Mouse (Mus musculus) kidney, postnatal 0 days (tissue): Measurements from ENCODE around the gene Vwa5b1. TPM values are rescaled to one million over a fixed set of nuclear protein-coding genes. Genes with fewer than 3 reads are reported as not detected.

Experiments
- ATAC-seq: fragments of 200-750 bp; cut with Nextera tagmentation; replicated peaks from 2 replicates; pipeline ENCODE4 v1.8.0; 2017; ENCODE audit warnings: low read depth, moderate number of reproducible peaks, moderate TSS enrichment, moderate library complexity; ENCODE audit not compliant: low FRiP score
- DNase-seq: peaks from one replicate; pipeline ENCODE4 v3.0.0-alpha.2; 2016; ENCODE audit warnings: low spot score
- H3K27ac ChIP-seq: fragments of 300-500 bp; sonication (generic); 2 replicates; pipeline ENCODE4 v1.5.1; 2014; ENCODE audit warnings: mild to moderate bottlenecking
- H3K27me3 ChIP-seq: fragments of 300-500 bp; sonication (generic); 2 replicates; pipeline ENCODE4 v1.6.1; 2014; ENCODE audit warnings: low read length, mixed read lengths; ENCODE audit not compliant: insufficient read depth
- H3K36me3 ChIP-seq: fragments of 300-500 bp; sonication (generic); 2 replicates; pipeline ENCODE4 v1.6.1; 2014; ENCODE audit warnings: low read length, mixed read lengths; ENCODE audit not compliant: insufficient read depth
- H3K4me1 ChIP-seq: fragments of 300-500 bp; sonication (generic); replicated peaks from 2 replicates; pipeline ENCODE4 v1.6.1; 2014; ENCODE audit warnings: antibody characterized with exemption, low read length, mixed read lengths; ENCODE audit not compliant: insufficient read depth
- H3K4me2 ChIP-seq: fragments of 300-500 bp; sonication (generic); 2 replicates; pipeline ENCODE4 v1.6.1; 2014; ENCODE audit warnings: mild to moderate bottlenecking, low read length, moderate library complexity, mixed read lengths
- H3K4me3 ChIP-seq: fragments of 300-500 bp; sonication (generic); replicated peaks from 2 replicates; pipeline ENCODE4 v1.5.1; 2014; ENCODE audit warnings: low read depth, low read length
- H3K9ac ChIP-seq: fragments of 300-500 bp; sonication (generic); 2 replicates; pipeline ENCODE4 v1.6.1; 2014; ENCODE audit warnings: low read depth, low read length
- H3K9me3 ChIP-seq: fragments of 300-500 bp; sonication (generic); replicated peaks from 2 replicates; pipeline ENCODE4 v1.6.1; 2016; ENCODE audit warnings: low read length, inconsistent platforms, mixed read lengths
- CTCF ChIP-seq: IDR thresholded peaks from 2 replicates; pipeline ENCODE4 v1.5.1; 2016; ENCODE audit warnings: antibody characterized with exemption, low read depth, mild to moderate bottlenecking, moderate library complexity
- WGBS: fragments of 180-500 bp; shearing (Covaris S2); extraction: QIAGEN DNeasy Blood & Tissue Kit; methylation state at CpG from one replicate; pipeline ENCODE4 v1.1.7; 2014; 5-methylcytosine and 5-hydroxymethylcytosine counted together
- polyA plus RNA-seq: library from polyadenylated mRNA; unstranded; fragments of >200 nt; fragmentation: Nextera tagmentation; extraction: Ambion mirVana; gene quantifications from 2 replicates; pipeline ENCODE4 v1.2.1, GENCODE M21; 2015

Gene Vwa5b1
- polyA plus RNA-seq, 1 experiment from 2014 or later: 0.11 TPM

DNA sequence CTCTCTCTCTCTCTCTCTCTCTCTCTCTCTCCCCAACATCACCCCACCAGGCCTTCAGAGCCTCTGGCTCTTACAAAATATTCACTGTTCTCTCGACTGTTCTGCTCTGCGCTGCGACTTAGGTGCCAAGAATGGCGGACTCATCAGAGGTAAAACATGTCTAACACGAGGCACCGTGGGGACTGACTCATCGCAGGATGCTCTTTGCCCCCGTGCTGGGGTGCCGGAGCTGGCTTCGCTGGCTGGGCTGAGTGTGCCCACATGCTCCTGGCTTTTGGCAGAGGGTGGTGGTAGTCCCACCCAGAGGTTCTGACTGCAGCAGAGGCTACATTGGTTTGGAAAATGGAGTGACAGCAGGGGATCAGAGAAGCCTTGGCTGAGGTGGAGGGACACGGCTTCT is 89.4 kb downstream of the Vwa5b1 start:
- H3K27ac ChIP-seq: no peak overlapping the region
- TF ChIP-seq CTCF: no peak
- 71% methylated on average over 11 of the region's 11 CpGs for WGBS
- H3K4me1 ChIP-seq: no peaks in the 10 kb centered on the region
- H3K4me2 ChIP-seq: no peak overlapping the region
- ATAC-seq (no peak), DNase-seq (no peak)
- no peaks in the 10 kb centered on the region for H3K36me3 ChIP-seq
- H3K9ac ChIP-seq: no peak overlapping the region
- no peak overlapping the region for H3K4me3 ChIP-seq
- H3K9me3 ChIP-seq: no peaks in the 10 kb centered on the region
- H3K27me3 ChIP-seq: no peaks in the 10 kb centered on the region

DNA sequence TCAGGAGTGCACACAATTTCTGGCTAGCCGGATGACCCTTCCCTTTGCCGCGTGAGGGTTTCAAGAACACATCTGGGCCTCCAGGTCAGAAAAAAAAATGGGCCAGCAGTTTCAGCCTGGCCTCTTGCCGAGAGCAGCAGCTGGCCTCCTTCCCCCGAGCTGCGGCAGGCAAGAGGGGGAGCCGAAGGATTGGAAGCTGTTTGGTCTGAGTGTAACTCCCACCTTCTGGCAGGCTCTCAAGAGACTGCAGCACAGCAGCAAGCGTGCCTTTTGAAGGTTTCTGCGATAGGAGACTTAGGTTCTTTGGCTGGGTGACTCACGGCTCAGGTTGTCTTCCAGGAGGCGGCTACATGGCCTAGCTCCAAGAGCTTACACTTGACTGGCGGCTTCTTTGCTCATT is 92.5 kb downstream of the Vwa5b1 start:
- Histone ChIP-seq H3K4me3 (no peak overlapping the region), H3K27ac (peak overlapping the region; percentile 15; the same call in 1 of the 2 replicates), H3K9me3 (no peaks in the 10 kb centered on the region), H3K9ac (no peak overlapping the region), H3K27me3 (no peaks in the 10 kb centered on the region), H3K4me1 (no peaks in the 10 kb centered on the region), H3K4me2 (no peak overlapping the region), H3K36me3 (no peaks in the 10 kb centered on the region)
- WGBS: 36% methylated on average over 12 of the region's 12 CpGs
- TF ChIP-seq CTCF: no peak
- ATAC-seq (no peak), DNase-seq (peak; percentile 86)

GRCm38 (mm10) chr4:138538084-138538449 is 97.6 kb downstream of the Vwa5b1 start:
- TF ChIP-seq CTCF: no peak
- no peaks in the 10 kb centered on the region for H3K27me3 ChIP-seq
- DNase-seq (no peak), ATAC-seq (no peak)
- 73% methylated on average over 4 of the region's 4 CpGs for WGBS
- no peak overlapping the region for H3K4me3 ChIP-seq
- no peaks in the 10 kb centered on the region for H3K4me1 ChIP-seq
- no peak overlapping the region for H3K27ac ChIP-seq
- H3K9me3 ChIP-seq: no peaks in the 10 kb centered on the region
- no peaks in the 10 kb centered on the region for H3K36me3 ChIP-seq
- H3K9ac ChIP-seq: no peak overlapping the region
- H3K4me2 ChIP-seq: no peak overlapping the region

- Histone ChIP-seq H3K36me3 (no peaks in the 10 kb centered on the region), H3K4me1 (no peaks in the 10 kb centered on the region), H3K4me3 (no peak overlapping the region), H3K27ac (no peak overlapping the region), H3K4me2 (no peak overlapping the region), H3K9ac (no peak overlapping the region), H3K9me3 (no peaks in the 10 kb centered on the region), H3K27me3 (no peaks in the 10 kb centered on the region)
- 28% methylated on average over 10 of the region's 10 CpGs for WGBS
- TF ChIP-seq CTCF: peak; percentile 52; the same call in 1 of the 2 replicates
- peak; percentile 66 for ATAC-seq
- DNase-seq: peak; percentile 56
Measured at GRCm38 (mm10) chr4:138537210-138538083, 98.2 kb downstream of the Vwa5b1 start.

DNA sequence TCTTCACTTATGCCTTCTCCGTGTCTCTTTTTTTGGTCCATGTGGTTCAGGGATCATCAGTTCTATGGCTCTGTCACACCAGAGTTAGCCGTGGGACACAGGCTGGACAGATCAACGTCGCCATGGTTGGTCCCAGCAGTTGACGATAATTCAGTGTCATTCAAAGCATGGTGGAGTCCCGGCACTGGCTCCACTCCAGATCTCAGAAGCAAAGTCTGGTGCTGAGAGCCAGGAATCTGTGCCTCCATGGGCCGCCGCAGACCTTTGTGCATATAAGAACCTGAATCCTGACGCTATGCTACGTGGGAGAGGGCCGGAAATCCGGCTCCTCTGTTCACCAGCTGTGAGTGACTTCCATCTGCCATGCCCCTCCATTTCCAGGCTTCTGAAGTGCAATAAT is 100.1 kb downstream of the Vwa5b1 start:
- no peak for TF ChIP-seq CTCF
- no peak overlapping the region for H3K27ac ChIP-seq
- no peak overlapping the region for H3K4me2 ChIP-seq
- no peaks in the 10 kb centered on the region for H3K36me3 ChIP-seq
- no peaks in the 10 kb centered on the region for H3K9me3 ChIP-seq
- no peak overlapping the region for H3K4me3 ChIP-seq
- ATAC-seq (no peak), DNase-seq (no peak)
- H3K27me3 ChIP-seq: no peaks in the 10 kb centered on the region
- 84% methylated on average over 12 of the region's 12 CpGs for WGBS
- H3K4me1 ChIP-seq: no peaks in the 10 kb centered on the region
- no peak overlapping the region for H3K9ac ChIP-seq

DNA sequence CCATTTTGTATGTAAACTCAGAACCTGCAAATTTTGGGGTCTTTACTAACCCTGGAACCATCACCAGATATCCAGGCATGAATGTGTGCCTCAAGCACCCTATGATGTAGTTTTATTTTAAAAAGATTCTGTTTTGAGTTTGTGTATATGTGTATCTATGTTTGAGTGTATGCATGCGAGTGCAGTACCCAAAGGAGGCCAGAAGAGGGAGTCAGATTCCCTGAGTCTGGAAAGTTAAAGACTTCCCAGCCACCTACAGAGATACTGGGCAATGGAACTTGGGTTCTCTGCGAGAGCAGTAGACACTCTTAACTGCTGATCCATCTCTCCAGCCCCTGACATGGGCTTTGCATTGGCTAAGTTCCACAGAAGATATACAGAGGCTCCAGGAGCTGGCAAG is 101.8 kb downstream of the Vwa5b1 start:
- WGBS: 84% methylated on average over 2 of the region's 2 CpGs
- Histone ChIP-seq H3K4me3 (no peak overlapping the region), H3K4me1 (no peaks in the 10 kb centered on the region), H3K9ac (no peak overlapping the region), H3K4me2 (no peak overlapping the region), H3K27me3 (no peaks in the 10 kb centered on the region), H3K27ac (no peak overlapping the region), H3K9me3 (no peaks in the 10 kb centered on the region), H3K36me3 (no peaks in the 10 kb centered on the region)
- no peak for DNase-seq
- ATAC-seq: no peak
- TF ChIP-seq CTCF: peak; percentile 12; the same call in 1 of the 2 replicates
